Mouse (Mus musculus) stomach, embryonic 15.5 days (tissue): ENCODE data around the gene Uvrag. TPM values are rescaled to one million over a fixed set of nuclear protein-coding genes. Genes with fewer than 3 reads are reported as not detected.

Source experiments
- ATAC-seq: fragments of 200-750 bp; cut with Nextera tagmentation; 2 replicates; pipeline ENCODE4 v1.8.0; 2017; ENCODE audit warnings: low read depth, moderate number of reproducible peaks, moderate TSS enrichment; ENCODE audit not compliant: insufficient read depth, low FRiP score
- H3K27ac ChIP-seq: fragments of 300-500 bp; sonication (generic); 2 replicates; pipeline ENCODE4 v1.5.1; 2015; ENCODE audit warnings: mild to moderate bottlenecking, inconsistent platforms
- H3K27me3 ChIP-seq: fragments of 300-500 bp; sonication (generic); replicated peaks from 2 replicates; pipeline ENCODE4 v1.6.1; 2015; ENCODE audit warnings: inconsistent platforms
- H3K36me3 ChIP-seq: fragments of 300-500 bp; sonication (generic); 2 replicates; pipeline ENCODE4 v1.6.1; 2015; ENCODE audit warnings: inconsistent platforms
- H3K4me1 ChIP-seq: fragments of 300-500 bp; sonication (generic); 2 replicates; pipeline ENCODE4 v1.6.1; 2015; ENCODE audit warnings: inconsistent platforms
- H3K4me2 ChIP-seq: fragments of 300-500 bp; sonication (generic); 2 replicates; pipeline ENCODE4 v1.6.1; 2015; ENCODE audit warnings: mild to moderate bottlenecking, inconsistent platforms
- H3K4me3 ChIP-seq: fragments of 300-500 bp; sonication (generic); replicated peaks from 2 replicates; pipeline ENCODE4 v1.5.1; 2015; ENCODE audit warnings: inconsistent platforms
- H3K9ac ChIP-seq: fragments of 300-500 bp; sonication (generic); 2 replicates; pipeline ENCODE4 v1.6.1; 2015; ENCODE audit warnings: inconsistent platforms
- H3K9me3 ChIP-seq: fragments of 300-500 bp; sonication (generic); 2 replicates; pipeline ENCODE4 v1.6.1; 2016; ENCODE audit warnings: inconsistent platforms
- WGBS: fragments of 180-500 bp; shearing (Covaris S2); methylation state at CpG from one replicate; pipeline ENCODE4 v1.1.7; 2015; 5-methylcytosine and 5-hydroxymethylcytosine counted together
- polyA plus RNA-seq: library from polyadenylated mRNA; unstranded; fragments of >200 nt; fragmentation: Nextera tagmentation; extraction: Ambion mirVana; gene quantifications from 2 replicates; pipeline ENCODE4 v1.2.1, GENCODE M21; 2015

Gene Uvrag
- polyA plus RNA-seq, 1 experiment from 2014 or later = 19.4 TPM

GRCm38 (mm10) chr7:99161961-99162360 lies 21.0 kb upstream of the Uvrag start:
- Histone ChIP-seq H3K4me3 (no peak overlapping the region), H3K9me3 (no peaks in the 10 kb centered on the region), H3K27ac (no peak overlapping the region), H3K27me3 (no peaks in the 10 kb centered on the region), H3K4me2 (no peak overlapping the region), H3K36me3 (no peaks in the 10 kb centered on the region), H3K4me1 (peaks cover 16% of the 10 kb centered on the region; the same call in 1 of the 2 replicates), H3K9ac (no peak overlapping the region)
- no peak for ATAC-seq
- WGBS = 84% methylated on average over 11 of the region's 11 CpGs

GRCm38 (mm10) chr7:99161529-99161928 lies 20.6 kb upstream of the Uvrag start:
- Histone ChIP-seq H3K4me2 (no peak overlapping the region), H3K27ac (no peak overlapping the region), H3K9me3 (no peaks in the 10 kb centered on the region), H3K36me3 (no peaks in the 10 kb centered on the region), H3K4me3 (no peak overlapping the region), H3K4me1 (peaks cover 20% of the 10 kb centered on the region; the same call in 1 of the 2 replicates), H3K27me3 (no peaks in the 10 kb centered on the region), H3K9ac (no peak overlapping the region)
- WGBS = 56% methylated on average over 4 of the region's 4 CpGs
- ATAC-seq = peak; percentile 51

GRCm38 (mm10) chr7:99160995-99161394 lies 20.1 kb upstream of the Uvrag start:
- no peaks in the 10 kb centered on the region for H3K27me3 ChIP-seq
- no peak overlapping the region for H3K4me3 ChIP-seq
- no peak overlapping the region for H3K9ac ChIP-seq
- no peaks in the 10 kb centered on the region for H3K36me3 ChIP-seq
- H3K4me2 ChIP-seq = no peak overlapping the region
- H3K4me1 ChIP-seq = peaks cover 22% of the 10 kb centered on the region
- no peak for ATAC-seq
- no peaks in the 10 kb centered on the region for H3K9me3 ChIP-seq
- H3K27ac ChIP-seq = no peak overlapping the region
- 69% methylated on average over 7 of the region's 7 CpGs for WGBS

GRCm38 (mm10) chr7:99159446-99159845 lies 18.5 kb upstream of the Uvrag start:
- WGBS = 86% methylated on average over 2 of the region's 2 CpGs
- Histone ChIP-seq H3K27ac (no peak overlapping the region), H3K27me3 (no peaks in the 10 kb centered on the region)

GRCm38 (mm10) chr7:99158904-99159303 lies 18.0 kb upstream of the Uvrag start:
- no peaks in the 10 kb centered on the region for H3K9me3 ChIP-seq
- H3K36me3 ChIP-seq = no peaks in the 10 kb centered on the region
- no peak overlapping the region for H3K4me2 ChIP-seq
- no peak overlapping the region for H3K9ac ChIP-seq
- no peak overlapping the region for H3K27ac ChIP-seq
- no peak overlapping the region for H3K4me3 ChIP-seq
- no peak for ATAC-seq
- no peaks in the 10 kb centered on the region for H3K27me3 ChIP-seq
- peaks cover 20% of the 10 kb centered on the region for H3K4me1 ChIP-seq
- WGBS = 73% methylated on average over 5 of the region's 5 CpGs

More at GRCm38 (mm10) chr7:99159446-99159845, 18.5 kb upstream of the Uvrag start:
- Histone ChIP-seq H3K36me3 (no peaks in the 10 kb centered on the region), H3K4me2 (no peak overlapping the region), H3K9me3 (no peaks in the 10 kb centered on the region), H3K4me1 (peaks cover 20% of the 10 kb centered on the region), H3K9ac (no peak overlapping the region), H3K4me3 (no peak overlapping the region)
- no peak for ATAC-seq

- ATAC-seq = no peak
- no peak overlapping the region for H3K27ac ChIP-seq
- H3K36me3 ChIP-seq = no peaks in the 10 kb centered on the region
- no peak overlapping the region for H3K9ac ChIP-seq
- H3K4me2 ChIP-seq = no peak overlapping the region
- H3K27me3 ChIP-seq = no peaks in the 10 kb centered on the region
- peaks cover 20% of the 10 kb centered on the region for H3K4me1 ChIP-seq
- 80% methylated on average over 8 of the region's 8 CpGs for WGBS
- H3K9me3 ChIP-seq = no peaks in the 10 kb centered on the region
- no peak overlapping the region for H3K4me3 ChIP-seq
Measured at GRCm38 (mm10) chr7:99158011-99158410, 17.1 kb upstream of the Uvrag start.

- peaks cover 20% of the 10 kb centered on the region for H3K4me1 ChIP-seq
- H3K27ac ChIP-seq = no peak overlapping the region
- no peaks in the 10 kb centered on the region for H3K27me3 ChIP-seq
- H3K4me3 ChIP-seq = no peak overlapping the region
- no peaks in the 10 kb centered on the region for H3K9me3 ChIP-seq
- H3K36me3 ChIP-seq = no peaks in the 10 kb centered on the region; the same call in 1 of the 2 replicates
- no peak overlapping the region for H3K9ac ChIP-seq
- ATAC-seq = no peak
- H3K4me2 ChIP-seq = no peak overlapping the region
- WGBS = 80% methylated on average over 10 of the region's 10 CpGs
Measured at GRCm38 (mm10) chr7:99156737-99157136, 15.8 kb upstream of the Uvrag start.

- Histone ChIP-seq H3K27ac (peak overlapping the region; percentile 5), H3K4me2 (peak overlapping the region; percentile 50), H3K4me3 (peak overlapping the region; percentile 11; the same call in 1 of the 2 replicates), H3K4me1 (peaks cover 20% of the 10 kb centered on the region), H3K9ac (no peak overlapping the region), H3K9me3 (no peaks in the 10 kb centered on the region), H3K27me3 (no peaks in the 10 kb centered on the region), H3K36me3 (no peaks in the 10 kb centered on the region; the same call in 1 of the 2 replicates)
- peak; percentile 83 for ATAC-seq
- 13% methylated on average over 17 of the region's 17 CpGs for WGBS
Measured at GRCm38 (mm10) chr7:99155311-99156289, 14.7 kb upstream of the Uvrag start.

- 62% methylated on average over 8 of the region's 8 CpGs for WGBS
- H3K4me3 ChIP-seq = no peak overlapping the region
- H3K9ac ChIP-seq = no peak overlapping the region
- no peak overlapping the region for H3K4me2 ChIP-seq
- no peaks in the 10 kb centered on the region for H3K27me3 ChIP-seq
- H3K9me3 ChIP-seq = no peaks in the 10 kb centered on the region
- 0 out of 2 replicates have a peak overlapping the region, but pooled peaks have one; percentile 16 for H3K27ac ChIP-seq
- ATAC-seq = 0 out of 2 replicates have a peak, but pooled peaks have one; percentile 25
- H3K4me1 ChIP-seq = peaks cover 20% of the 10 kb centered on the region
- H3K36me3 ChIP-seq = no peaks in the 10 kb centered on the region; the same call in 1 of the 2 replicates
Measured at GRCm38 (mm10) chr7:99154648-99155151, 13.8 kb upstream of the Uvrag start.

- 88% methylated on average over 11 of the region's 11 CpGs for WGBS
- Histone ChIP-seq H3K36me3 (no peaks in the 10 kb centered on the region; the same call in 1 of the 2 replicates), H3K27me3 (no peaks in the 10 kb centered on the region), H3K9ac (no peak overlapping the region), H3K4me3 (no peak overlapping the region), H3K9me3 (no peaks in the 10 kb centered on the region), H3K4me2 (no peak overlapping the region), H3K4me1 (peaks cover 20% of the 10 kb centered on the region), H3K27ac (no peak overlapping the region)
- ATAC-seq = no peak
Measured at GRCm38 (mm10) chr7:99153686-99154202, 12.8 kb upstream of the Uvrag start.

- Histone ChIP-seq H3K9me3 (no peaks in the 10 kb centered on the region), H3K27ac (no peak overlapping the region), H3K4me2 (no peak overlapping the region), H3K27me3 (no peaks in the 10 kb centered on the region), H3K4me3 (no peak overlapping the region), H3K9ac (no peak overlapping the region), H3K36me3 (no peaks in the 10 kb centered on the region; the same call in 1 of the 2 replicates), H3K4me1 (peaks cover 20% of the 10 kb centered on the region)
- ATAC-seq = no peak
- WGBS = 76% methylated on average over 8 of the region's 8 CpGs
Measured at GRCm38 (mm10) chr7:99152756-99153155, 11.8 kb upstream of the Uvrag start.

- Histone ChIP-seq H3K27ac (no peak overlapping the region), H3K9me3 (no peaks in the 10 kb centered on the region), H3K27me3 (no peaks in the 10 kb centered on the region), H3K36me3 (no peaks in the 10 kb centered on the region; the same call in 1 of the 2 replicates), H3K4me1 (peaks cover 17% of the 10 kb centered on the region), H3K4me2 (no peak overlapping the region), H3K9ac (no peak overlapping the region), H3K4me3 (no peak overlapping the region)
- 8% methylated on average over 7 of the region's 7 CpGs for WGBS
- ATAC-seq = peak; percentile 67
Measured at GRCm38 (mm10) chr7:99151342-99151741, 10.4 kb upstream of the Uvrag start.
